Mouse (Mus musculus): ENCODE data around the gene Rarg.

GRCm38 (mm10) chr15:102242404-102243228 is 14.7 kb downstream of the Rarg start:
- TF ChIP-seq CTCF (IDR thresholded peaks at IDR 0.05; ENCODE audit: borderline replicate concordance, control insufficient read depth, extremely low read depth, insufficient read depth, low read length, poor library complexity) (no peak), POLR2A (IDR thresholded peaks at IDR 0.05; ENCODE audit: control insufficient read depth, extremely low read depth, insufficient read depth, low read length, poor library complexity) (no peak)
